Mouse (Mus musculus) heart, embryonic 10.5 days (tissue): ENCODE results near the gene Pitpnc1. TPM values are rescaled to one million over a fixed set of nuclear protein-coding genes. Genes with fewer than 3 reads are reported as not detected.

Source experiments
- DNase-seq: peaks from one replicate; pipeline ENCODE4 v3.0.0-alpha.2; 2017; ENCODE audit warnings: low spot score
- H3K27ac ChIP-seq: fragments of 300-500 bp; sonication (generic); 2 replicates; pipeline ENCODE4 v1.5.1; 2016; ENCODE audit warnings: mild to moderate bottlenecking
- H3K27me3 ChIP-seq: fragments of 300-500 bp; sonication (generic); 2 replicates; pipeline ENCODE4 v1.6.1; 2016; ENCODE audit warnings: mild to moderate bottlenecking; ENCODE audit not compliant: poor library complexity, insufficient read depth, severe bottlenecking
- H3K36me3 ChIP-seq: fragments of 300-500 bp; sonication (generic); 2 replicates; pipeline ENCODE4 v1.6.1; 2016; ENCODE audit warnings: mild to moderate bottlenecking, moderate library complexity
- H3K4me1 ChIP-seq: fragments of 300-500 bp; sonication (generic); 2 replicates; pipeline ENCODE4 v1.6.1; 2016; ENCODE audit warnings: mild to moderate bottlenecking
- H3K4me3 ChIP-seq: fragments of 300-500 bp; sonication (generic); 2 replicates; pipeline ENCODE4 v1.5.1; 2016; ENCODE audit warnings: mild to moderate bottlenecking, moderate library complexity
- H3K9me3 ChIP-seq: fragments of 300-500 bp; sonication (generic); 2 replicates; pipeline ENCODE4 v1.6.1; 2016; ENCODE audit warnings: mild to moderate bottlenecking, moderate library complexity
- whole genome bisulfite sequencing: fragments of 180-500 bp; shearing (Covaris S2); methylation state at CpG from one replicate; pipeline ENCODE4 v1.1.7; 2016; 5-methylcytosine and 5-hydroxymethylcytosine counted together
- polyA plus RNA-seq: library from polyadenylated mRNA; unstranded; fragments of >200 nt; fragmentation: Nextera tagmentation; extraction: Ambion mirVana; gene quantifications from 2 replicates; pipeline ENCODE4 v1.2.1, GENCODE M21; 2016

Pitpnc1 gene
- polyA plus RNA-seq, 1 experiment from 2014 or later = 11.6 TPM

- WGBS = 61% methylated on average over 4 of the region's 4 CpGs
- H3K27me3 ChIP-seq = no peaks in the 10 kb centered on the region
- DNase-seq = no peak
- H3K27ac ChIP-seq = no peak overlapping the region
- no peak overlapping the region for H3K4me3 ChIP-seq
- H3K4me1 ChIP-seq = 0 out of 2 replicates have a peak, but pooled peaks cover 6% of the 10 kb centered on the region
- no peaks in the 10 kb centered on the region for H3K36me3 ChIP-seq
- H3K9me3 ChIP-seq = no peaks in the 10 kb centered on the region
These were observed 85.2 kb downstream of the Pitpnc1 start for GRCm38 (mm10) chr11:107385306-107385705.

- H3K27me3 ChIP-seq = no peaks in the 10 kb centered on the region
- 0 out of 2 replicates have a peak, but pooled peaks cover 6% of the 10 kb centered on the region for H3K4me1 ChIP-seq
- no peak overlapping the region for H3K27ac ChIP-seq
- H3K4me3 ChIP-seq = no peak overlapping the region
- peaks cover 3% of the 10 kb centered on the region; the same call in 1 of the 2 replicates for H3K9me3 ChIP-seq
- no peak for DNase-seq
- WGBS = 74% methylated on average over 6 of the region's 6 CpGs
- no peaks in the 10 kb centered on the region for H3K36me3 ChIP-seq
These were observed 86.5 kb downstream of the Pitpnc1 start for GRCm38 (mm10) chr11:107383985-107384384.

- Histone ChIP-seq H3K27me3 (no peaks in the 10 kb centered on the region), H3K36me3 (no peaks in the 10 kb centered on the region), H3K4me1 (peaks cover 6% of the 10 kb centered on the region; the same call in 1 of the 2 replicates), H3K4me3 (no peak overlapping the region), H3K27ac (no peak overlapping the region), H3K9me3 (peaks cover 3% of the 10 kb centered on the region; the same call in 1 of the 2 replicates)
- no peak for DNase-seq
- 86% methylated on average over 9 of the region's 9 CpGs for WGBS
These were observed 90.5 kb downstream of the Pitpnc1 start for GRCm38 (mm10) chr11:107379965-107380364.

GRCm38 (mm10) chr11:107379089-107379845 lies 91.2 kb downstream of the Pitpnc1 start:
- no peaks in the 10 kb centered on the region for H3K36me3 ChIP-seq
- no peak overlapping the region for H3K4me3 ChIP-seq
- H3K27me3 ChIP-seq = no peaks in the 10 kb centered on the region
- peaks cover 6% of the 10 kb centered on the region; the same call in 1 of the 2 replicates for H3K4me1 ChIP-seq
- no peak for DNase-seq
- peaks cover 3% of the 10 kb centered on the region; the same call in 1 of the 2 replicates for H3K9me3 ChIP-seq
- no peak overlapping the region for H3K27ac ChIP-seq
- 86% methylated on average over 22 of the region's 22 CpGs for WGBS

GRCm38 (mm10) chr11:107377326-107377725 lies 93.2 kb downstream of the Pitpnc1 start:
- WGBS = 95% methylated on average over 6 of the region's 6 CpGs
- H3K4me1 ChIP-seq = peaks cover 6% of the 10 kb centered on the region; the same call in 1 of the 2 replicates

GRCm38 (mm10) chr11:107376272-107376671 lies 94.2 kb downstream of the Pitpnc1 start:
- H3K4me3 ChIP-seq = no peak overlapping the region
- WGBS = 62% methylated on average over 12 of the region's 12 CpGs
- DNase-seq = no peak
- peaks cover 6% of the 10 kb centered on the region; the same call in 1 of the 2 replicates for H3K4me1 ChIP-seq
- H3K9me3 ChIP-seq = peaks cover 3% of the 10 kb centered on the region; the same call in 1 of the 2 replicates
- H3K36me3 ChIP-seq = no peaks in the 10 kb centered on the region
- H3K27me3 ChIP-seq = no peaks in the 10 kb centered on the region
- H3K27ac ChIP-seq = 0 out of 2 replicates have a peak overlapping the region, but pooled peaks have one; percentile 36

More at GRCm38 (mm10) chr11:107377326-107377725, 93.2 kb downstream of the Pitpnc1 start:
- H3K27ac ChIP-seq = no peak overlapping the region
- no peaks in the 10 kb centered on the region for H3K36me3 ChIP-seq
- H3K9me3 ChIP-seq = peaks cover 3% of the 10 kb centered on the region; the same call in 1 of the 2 replicates
- H3K27me3 ChIP-seq = no peaks in the 10 kb centered on the region
- DNase-seq = no peak
- no peak overlapping the region for H3K4me3 ChIP-seq

- no peak overlapping the region for H3K27ac ChIP-seq
- 89% methylated on average over 11 of the region's 11 CpGs for WGBS
These were observed 94.7 kb downstream of the Pitpnc1 start for GRCm38 (mm10) chr11:107375816-107376215.

GRCm38 (mm10) chr11:107373569-107373968 lies 96.9 kb downstream of the Pitpnc1 start:
- H3K4me3 ChIP-seq = no peak overlapping the region
- no peaks in the 10 kb centered on the region for H3K9me3 ChIP-seq
- 89% methylated on average over 6 of the region's 6 CpGs for whole genome bisulfite sequencing
- no peaks in the 10 kb centered on the region for H3K27me3 ChIP-seq
- H3K4me1 ChIP-seq = peaks cover 6% of the 10 kb centered on the region; the same call in 1 of the 2 replicates
- no peaks in the 10 kb centered on the region for H3K36me3 ChIP-seq
- no peak overlapping the region for H3K27ac ChIP-seq
- DNase-seq = no peak

More at GRCm38 (mm10) chr11:107375816-107376215, 94.7 kb downstream of the Pitpnc1 start:
- no peaks in the 10 kb centered on the region for H3K27me3 ChIP-seq
- no peak overlapping the region for H3K4me3 ChIP-seq
- no peaks in the 10 kb centered on the region for H3K36me3 ChIP-seq
- no peak for DNase-seq
- peaks cover 3% of the 10 kb centered on the region; the same call in 1 of the 2 replicates for H3K9me3 ChIP-seq
- peaks cover 6% of the 10 kb centered on the region; the same call in 1 of the 2 replicates for H3K4me1 ChIP-seq

DNA sequence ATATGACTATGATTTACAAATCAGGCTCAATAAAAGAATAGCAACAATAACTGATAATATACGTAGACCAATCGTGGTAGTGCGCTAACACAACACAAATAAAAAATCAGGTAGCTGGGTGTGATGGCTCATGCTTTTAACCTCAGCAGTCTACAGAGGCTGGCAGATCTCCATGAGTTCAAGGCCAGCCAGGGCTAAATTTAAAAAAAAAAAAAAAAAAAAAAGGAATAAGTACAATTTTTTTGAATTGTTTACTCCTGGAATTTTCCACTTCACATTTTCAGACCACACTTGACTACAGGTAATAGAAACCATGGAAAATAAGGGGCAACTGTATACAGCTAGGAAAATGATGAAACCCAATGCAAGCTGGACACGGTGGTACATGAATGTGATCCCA lies 97.3 kb downstream of the Pitpnc1 start:
- WGBS = 93% methylated on average over 4 of the region's 4 CpGs
- Histone ChIP-seq H3K36me3 (no peaks in the 10 kb centered on the region), H3K27me3 (no peaks in the 10 kb centered on the region), H3K9me3 (no peaks in the 10 kb centered on the region), H3K27ac (no peak overlapping the region), H3K4me3 (no peak overlapping the region), H3K4me1 (peaks cover 6% of the 10 kb centered on the region; the same call in 1 of the 2 replicates)
- DNase-seq = no peak

DNA sequence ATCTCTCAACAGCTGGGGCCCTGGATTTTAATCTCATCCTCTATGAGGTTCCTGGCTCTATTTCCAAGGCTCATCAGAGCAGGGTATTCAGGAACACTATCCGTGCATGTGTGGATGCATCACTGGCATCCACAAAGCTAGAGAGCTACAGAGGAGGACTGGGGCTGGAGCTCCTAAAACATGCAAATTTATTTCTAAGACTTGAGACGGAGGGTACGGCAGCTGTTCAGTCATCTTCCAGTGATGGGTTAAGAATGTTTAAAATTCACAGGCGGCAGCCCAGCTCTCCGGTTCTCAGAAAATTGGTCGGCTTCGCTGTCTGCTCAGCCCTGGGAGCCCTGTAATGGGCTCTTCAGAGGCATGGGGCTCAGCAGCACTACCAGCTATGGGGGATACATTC lies 97.8 kb downstream of the Pitpnc1 start:
- H3K36me3 ChIP-seq = no peaks in the 10 kb centered on the region
- no peak overlapping the region for H3K27ac ChIP-seq
- peaks cover 6% of the 10 kb centered on the region; the same call in 1 of the 2 replicates for H3K4me1 ChIP-seq
- 89% methylated on average over 7 of the region's 7 CpGs for WGBS
- no peak overlapping the region for H3K4me3 ChIP-seq
- H3K9me3 ChIP-seq = no peaks in the 10 kb centered on the region
- no peak for DNase-seq
- no peaks in the 10 kb centered on the region for H3K27me3 ChIP-seq

- Histone ChIP-seq H3K27me3 (no peaks in the 10 kb centered on the region), H3K4me3 (no peak overlapping the region), H3K36me3 (no peaks in the 10 kb centered on the region), H3K4me1 (peaks cover 11% of the 10 kb centered on the region), H3K27ac (no peak overlapping the region), H3K9me3 (no peaks in the 10 kb centered on the region)
- no peak for DNase-seq
- 71% methylated on average over 3 of the region's 3 CpGs for WGBS
These were observed 100.0 kb downstream of the Pitpnc1 start for GRCm38 (mm10) chr11:107370476-107370875.

GRCm38 (mm10) chr11:107369661-107370060 lies 100.8 kb downstream of the Pitpnc1 start:
- 97% methylated on average over 6 of the region's 6 CpGs for WGBS
- DNase-seq = no peak
- Histone ChIP-seq H3K9me3 (no peaks in the 10 kb centered on the region), H3K4me1 (peaks cover 11% of the 10 kb centered on the region), H3K36me3 (no peaks in the 10 kb centered on the region), H3K27ac (no peak overlapping the region), H3K27me3 (no peaks in the 10 kb centered on the region), H3K4me3 (no peak overlapping the region)
